Mouse (Mus musculus) bone marrow macrophage, adult 2 months (primary cell): Measurements from ENCODE around the gene Sema6b.

ENCODE experiments used
- CTCF ChIP-seq: IDR thresholded peaks from 2 replicates; pipeline ENCODE4 v1.5.1; 2012; ENCODE audit warnings: low read depth, mild to moderate bottlenecking, low read length, moderate library complexity
- POLR2A ChIP-seq: IDR thresholded peaks from 2 replicates; pipeline ENCODE4 v1.6.1; 2012; ENCODE audit warnings: mild to moderate bottlenecking, low read depth, low read length, borderline replicate concordance

GRCm38 (mm10) chr17:56133457-56134363 is 6.4 kb downstream of the Sema6b start:
- TF ChIP-seq POLR2A (no peak; the same call in 1 of the 2 replicates), CTCF (no peak)
